Mouse (Mus musculus): ENCODE data around the gene B4galnt1.

DNA sequence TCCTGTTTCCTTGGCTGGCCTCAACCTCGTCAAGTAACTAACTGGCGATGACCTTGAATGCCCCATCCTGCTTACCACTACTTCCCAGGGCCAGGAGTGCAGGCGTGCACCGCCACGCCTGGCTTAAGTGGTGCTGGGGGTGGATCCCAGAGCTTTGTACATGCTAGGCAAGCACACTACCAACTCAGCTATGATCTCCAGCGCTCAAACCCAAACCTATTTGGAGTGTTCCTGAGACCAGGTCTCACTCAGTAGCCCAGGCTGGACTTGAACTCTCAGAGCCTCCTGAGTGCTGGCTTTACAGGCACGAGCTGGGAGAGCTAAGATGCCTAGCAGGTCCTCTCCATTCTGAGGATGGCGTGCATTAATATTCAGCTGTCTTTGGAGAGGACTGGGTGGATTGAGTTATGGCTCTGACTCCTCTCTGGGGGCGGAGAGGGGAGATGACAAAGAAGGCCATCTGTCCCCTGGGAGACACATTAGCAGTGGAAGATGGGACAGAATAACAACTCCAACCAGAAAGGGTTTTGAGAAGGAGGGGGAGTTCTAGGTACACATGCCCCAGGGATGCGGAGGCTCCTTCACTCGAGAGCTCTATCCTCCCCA lies 32.6 kb downstream of the B4galnt1 start:
- no peak for TF ChIP-seq CTCF (IDR thresholded peaks at IDR 0.05; ENCODE audit: extremely low read depth, insufficient read depth, insufficient read length, insufficient replicate concordance)
- TF ChIP-seq POLR2A (IDR thresholded peaks at IDR 0.05; ENCODE audit: low read depth, low read length), result no peak

Data from spleen, adult 2 months (tissue).